Mouse (Mus musculus) stomach, embryonic 14.5 days (tissue): Measurements from ENCODE around the gene Mapk6. TPM values are rescaled to one million over a fixed set of nuclear protein-coding genes. Genes with fewer than 3 reads are reported as not detected.

Experiments
- ATAC-seq: fragments of 200-750 bp; cut with Nextera tagmentation; 2 replicates; pipeline ENCODE4 v1.8.0; 2017; ENCODE audit warnings: low read depth, moderate TSS enrichment; ENCODE audit not compliant: insufficient number of reproducible peaks, insufficient read depth, low FRiP score
- H3K27ac ChIP-seq: fragments of 300-500 bp; sonication (generic); 2 replicates; pipeline ENCODE4 v1.5.1; 2014; ENCODE audit warnings: mild to moderate bottlenecking, low read length, moderate library complexity, mixed read lengths
- H3K27me3 ChIP-seq: fragments of 300-500 bp; sonication (generic); 2 replicates; pipeline ENCODE4 v1.6.1; 2014; ENCODE audit warnings: low read length, control low read depth, mixed read lengths; ENCODE audit not compliant: control insufficient read depth, insufficient read depth
- H3K36me3 ChIP-seq: fragments of 300-500 bp; sonication (generic); 2 replicates; pipeline ENCODE4 v1.6.1; 2014; ENCODE audit warnings: mild to moderate bottlenecking, control low read depth, low read length, moderate library complexity, mixed read lengths; ENCODE audit not compliant: control insufficient read depth, insufficient read depth
- H3K4me1 ChIP-seq: fragments of 300-500 bp; sonication (generic); 2 replicates; pipeline ENCODE4 v1.6.1; 2014; ENCODE audit warnings: low read length, control low read depth, mixed read lengths; ENCODE audit not compliant: control insufficient read depth, insufficient read depth
- H3K4me2 ChIP-seq: fragments of 300-500 bp; sonication (generic); replicated peaks from 2 replicates; pipeline ENCODE4 v1.6.1; 2014; ENCODE audit warnings: low read depth, low read length, control low read depth
- H3K4me3 ChIP-seq: fragments of 300-500 bp; sonication (generic); 2 replicates; pipeline ENCODE4 v1.5.1; 2014; ENCODE audit warnings: low read depth, low read length, control low read depth
- H3K9ac ChIP-seq: fragments of 300-500 bp; sonication (generic); replicated peaks from 2 replicates; pipeline ENCODE4 v1.6.1; 2014; ENCODE audit warnings: low read depth, mild to moderate bottlenecking, control low read depth, low read length, moderate library complexity, mixed read lengths
- H3K9me3 ChIP-seq: fragments of 300-500 bp; sonication (generic); 2 replicates; pipeline ENCODE4 v1.6.1; 2016; ENCODE audit warnings: low read depth, low read length, control low read depth; ENCODE audit not compliant: control insufficient read depth
- WGBS: fragments of 180-500 bp; shearing (Covaris S2); extraction: QIAGEN DNeasy Blood & Tissue Kit; methylation state at CpG from one replicate; pipeline ENCODE4 v1.1.7; 2014; 5-methylcytosine and 5-hydroxymethylcytosine counted together
- polyA plus RNA-seq: library from polyadenylated mRNA; unstranded; fragments of >200 nt; fragmentation: Nextera tagmentation; extraction: Ambion mirVana; gene quantifications from 2 replicates; pipeline ENCODE4 v1.2.1, GENCODE M21; 2014

Mapk6 gene
- polyA plus RNA-seq, 1 experiment from 2014 or later, result 70.2 TPM

DNA sequence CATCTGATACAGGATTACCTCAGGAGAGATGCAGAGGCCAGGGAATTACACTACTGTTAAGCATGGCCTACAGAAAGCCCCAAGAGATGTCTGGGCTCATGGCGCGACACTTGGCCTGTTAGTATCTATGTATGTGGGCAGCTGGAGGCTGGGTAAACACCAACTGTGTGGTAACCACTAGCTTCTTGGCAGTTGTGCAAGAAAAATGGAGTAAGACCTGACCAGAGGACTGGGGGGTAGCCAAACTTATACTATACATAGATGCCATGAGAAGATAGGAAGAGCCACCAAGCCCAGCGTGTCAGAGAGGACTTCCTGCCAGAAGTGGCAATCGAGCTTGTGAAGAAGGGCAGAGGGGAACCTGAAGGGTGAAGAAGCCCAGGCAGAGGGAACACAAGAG is 47.6 kb downstream of the Mapk6 start:
- Histone ChIP-seq H3K27ac (no peak overlapping the region), H3K4me1 (no peaks in the 10 kb centered on the region), H3K9me3 (no peaks in the 10 kb centered on the region), H3K4me2 (no peak overlapping the region), H3K36me3 (no peaks in the 10 kb centered on the region), H3K27me3 (no peaks in the 10 kb centered on the region), H3K9ac (no peak overlapping the region), H3K4me3 (no peak overlapping the region)
- 91% methylated on average over 4 of the region's 4 CpGs for WGBS
- ATAC-seq, result no peak

DNA sequence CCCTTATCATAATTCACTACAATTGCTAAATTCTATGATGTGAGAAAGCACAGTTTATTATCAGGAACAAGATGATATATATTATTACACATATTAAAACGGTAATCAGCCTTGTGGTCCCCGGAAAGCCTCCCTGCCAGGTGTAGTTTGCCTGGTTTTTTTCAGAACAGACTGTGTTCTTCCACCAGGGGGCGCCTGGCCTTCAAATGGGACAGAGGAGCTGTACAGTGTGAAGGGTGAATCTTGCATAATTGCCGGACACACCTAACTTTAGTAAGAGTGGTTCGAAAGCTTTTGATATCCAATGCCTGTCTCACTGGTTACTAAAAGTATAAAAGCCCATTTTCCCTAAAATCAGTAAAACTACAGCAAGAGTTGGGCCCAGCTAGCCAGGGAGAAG is 48.1 kb downstream of the Mapk6 start:
- H3K27ac ChIP-seq, result no peak overlapping the region
- no peak overlapping the region for H3K4me2 ChIP-seq
- no peak overlapping the region for H3K4me3 ChIP-seq
- no peaks in the 10 kb centered on the region for H3K36me3 ChIP-seq
- no peaks in the 10 kb centered on the region for H3K9me3 ChIP-seq
- H3K27me3 ChIP-seq, result no peaks in the 10 kb centered on the region
- WGBS, result 33% methylated on average over 5 of the region's 5 CpGs
- no peak overlapping the region for H3K9ac ChIP-seq
- ATAC-seq, result no peak
- H3K4me1 ChIP-seq, result no peaks in the 10 kb centered on the region

DNA sequence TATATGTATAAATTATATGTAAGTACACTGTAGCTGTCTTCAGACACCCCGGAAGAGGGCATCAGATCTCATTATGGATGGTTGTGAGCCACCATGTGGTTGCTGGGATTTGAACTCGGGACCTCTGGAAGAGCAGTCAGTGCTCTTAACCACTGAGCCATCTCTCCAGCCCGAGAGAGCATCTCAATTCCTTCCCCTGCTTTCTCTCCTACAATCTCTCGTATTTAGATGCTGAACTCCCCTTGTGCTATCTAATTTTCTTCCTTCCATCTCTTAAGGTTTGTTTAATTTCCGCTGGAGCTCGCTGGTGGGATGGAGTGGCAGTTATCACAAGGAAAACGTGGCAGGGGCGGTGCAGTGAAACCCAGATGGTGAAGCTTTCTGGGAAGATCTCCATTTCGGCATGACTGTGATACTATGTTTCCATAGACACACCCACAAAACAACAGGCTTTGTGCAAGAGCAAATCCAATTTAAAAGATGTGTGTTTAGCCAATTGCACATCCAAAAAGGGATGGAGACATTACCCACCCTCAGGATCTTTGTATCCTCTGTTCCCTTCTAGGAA is 52.6 kb downstream of the Mapk6 start:
- no peak for ATAC-seq
- H3K27ac ChIP-seq, result no peak overlapping the region

DNA sequence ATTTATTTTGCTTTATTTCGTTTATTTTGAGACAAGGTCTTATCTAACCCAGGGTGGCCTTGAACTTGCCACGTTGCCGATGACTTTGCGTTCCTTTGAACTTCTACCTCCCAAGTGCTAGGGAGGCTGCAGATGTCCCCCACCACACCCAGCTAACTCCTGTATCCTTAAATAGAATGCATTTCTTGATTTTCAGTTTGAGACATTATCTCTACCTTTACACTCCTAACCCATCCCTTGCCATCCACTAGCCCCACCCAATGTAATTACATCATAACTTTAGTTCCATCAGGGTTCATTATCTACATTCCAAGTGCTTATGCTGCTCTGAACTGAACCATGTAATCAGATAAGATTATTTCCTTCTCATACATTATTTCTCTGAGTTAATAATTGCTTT is 54.0 kb downstream of the Mapk6 start:
- Histone ChIP-seq H3K9ac (no peak overlapping the region), H3K27ac (no peak overlapping the region), H3K9me3 (no peaks in the 10 kb centered on the region), H3K27me3 (no peaks in the 10 kb centered on the region), H3K36me3 (no peaks in the 10 kb centered on the region), H3K4me2 (no peak overlapping the region), H3K4me1 (no peaks in the 10 kb centered on the region), H3K4me3 (no peak overlapping the region)
- WGBS, result 82% methylated on average over 4 of the region's 4 CpGs
- ATAC-seq, result no peak

More for the DNA sequence above, 52.6 kb downstream of the Mapk6 start:
- Histone ChIP-seq H3K27me3 (no peaks in the 10 kb centered on the region), H3K9me3 (no peaks in the 10 kb centered on the region), H3K4me1 (no peaks in the 10 kb centered on the region), H3K9ac (no peak overlapping the region), H3K4me3 (no peak overlapping the region), H3K36me3 (no peaks in the 10 kb centered on the region), H3K4me2 (no peak overlapping the region)
- 75% methylated on average over 9 of the region's 9 CpGs for WGBS

DNA sequence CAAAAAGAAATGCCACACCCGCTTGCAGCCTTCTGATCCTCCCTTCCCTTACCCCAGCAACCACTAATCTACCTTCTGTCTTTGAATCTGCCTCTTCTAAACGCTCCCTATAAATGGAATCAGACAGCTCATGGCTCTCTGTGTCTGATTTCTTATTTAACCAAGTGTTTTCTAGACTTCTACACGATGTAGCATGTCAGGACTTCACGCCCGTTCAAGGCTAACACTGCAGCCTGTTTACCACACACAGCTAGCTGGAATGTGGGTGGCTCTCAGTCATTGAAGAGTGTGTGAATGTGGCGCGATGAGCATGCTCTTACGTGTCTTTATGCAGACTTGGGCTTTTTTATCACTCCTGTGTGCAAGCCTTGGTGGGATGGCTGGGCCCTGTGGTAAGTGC is 56.7 kb downstream of the Mapk6 start:
- H3K4me3 ChIP-seq, result no peak overlapping the region
- H3K4me1 ChIP-seq, result no peaks in the 10 kb centered on the region
- WGBS, result 52% methylated on average over 8 of the region's 8 CpGs
- no peaks in the 10 kb centered on the region for H3K9me3 ChIP-seq
- ATAC-seq, result no peak
- H3K9ac ChIP-seq, result no peak overlapping the region
- H3K4me2 ChIP-seq, result no peak overlapping the region
- H3K36me3 ChIP-seq, result no peaks in the 10 kb centered on the region
- no peaks in the 10 kb centered on the region for H3K27me3 ChIP-seq
- peak overlapping the region; percentile 55; the same call in 1 of the 2 replicates for H3K27ac ChIP-seq

DNA sequence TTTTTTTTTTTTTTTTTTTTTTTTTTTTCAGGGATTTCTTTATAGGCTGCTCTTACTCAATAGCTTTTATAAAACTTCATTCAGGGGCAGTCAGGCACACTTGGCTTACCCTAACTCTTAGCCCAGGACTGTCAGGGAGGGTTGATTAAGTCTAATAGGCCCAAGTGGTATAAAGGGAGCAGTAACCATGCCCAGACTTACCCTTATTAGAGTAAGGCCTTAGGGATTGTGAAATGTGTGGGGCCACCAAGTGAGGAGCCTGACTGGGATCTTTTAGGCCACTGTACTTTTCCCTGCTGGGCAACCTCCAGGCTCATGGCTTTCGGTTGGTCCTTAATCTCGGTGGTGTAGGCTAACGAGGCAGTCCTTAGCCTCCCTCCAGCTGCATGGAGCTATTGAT is 61.2 kb downstream of the Mapk6 start:
- Histone ChIP-seq H3K27me3 (no peaks in the 10 kb centered on the region), H3K27ac (no peak overlapping the region), H3K9ac (no peak overlapping the region), H3K9me3 (no peaks in the 10 kb centered on the region), H3K4me3 (no peak overlapping the region), H3K36me3 (no peaks in the 10 kb centered on the region; the same call in 1 of the 2 replicates), H3K4me2 (no peak overlapping the region), H3K4me1 (no peaks in the 10 kb centered on the region)
- WGBS, result 84% methylated on average over 3 of the region's 3 CpGs
- ATAC-seq, result no peak

DNA sequence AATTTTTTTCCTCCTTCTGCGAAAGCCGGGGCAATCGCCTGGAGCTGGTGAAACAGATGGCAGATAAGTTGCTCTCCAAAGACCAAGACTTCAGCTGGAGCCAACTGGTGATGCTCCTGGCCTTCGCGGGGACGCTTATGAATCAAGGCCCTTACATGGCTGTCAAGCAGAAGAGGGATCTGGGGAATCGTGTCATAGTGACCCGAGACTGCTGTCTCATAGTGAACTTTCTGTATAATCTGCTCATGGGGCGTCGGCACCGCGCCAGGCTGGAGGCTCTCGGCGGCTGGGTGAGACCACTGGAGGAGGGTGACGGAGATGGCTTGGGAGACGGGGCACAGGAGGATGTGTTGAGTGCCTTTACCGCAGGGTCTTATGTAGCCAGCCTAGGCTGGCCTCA is 61.7 kb downstream of the Mapk6 start:
- H3K9me3 ChIP-seq, result no peaks in the 10 kb centered on the region
- H3K9ac ChIP-seq, result no peak overlapping the region
- H3K4me2 ChIP-seq, result no peak overlapping the region
- WGBS, result 91% methylated on average over 17 of the region's 17 CpGs
- ATAC-seq, result no peak
- peaks cover under 1% of the 10 kb centered on the region; the same call in 1 of the 2 replicates for H3K36me3 ChIP-seq
- H3K27me3 ChIP-seq, result no peaks in the 10 kb centered on the region
- H3K4me3 ChIP-seq, result no peak overlapping the region
- no peak overlapping the region for H3K27ac ChIP-seq
- H3K4me1 ChIP-seq, result no peaks in the 10 kb centered on the region

DNA sequence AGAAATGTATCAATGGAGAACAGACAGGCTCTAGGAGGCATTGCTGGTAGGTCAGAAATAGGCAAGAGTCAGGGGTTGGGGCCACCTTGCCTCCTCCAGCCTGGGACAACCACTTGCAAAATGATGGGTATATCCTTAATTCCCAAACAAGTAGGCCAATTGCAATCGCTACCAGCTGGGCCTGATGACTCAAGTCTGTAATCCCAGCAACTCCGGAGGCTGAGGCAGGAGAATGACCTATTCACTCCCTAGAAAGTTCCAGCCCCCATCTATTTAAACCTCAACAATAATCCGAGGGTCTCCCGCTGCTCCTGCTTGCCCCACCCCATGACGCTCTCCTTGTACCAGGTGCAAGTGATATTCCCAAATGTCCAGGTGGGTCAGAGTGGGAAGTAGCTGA is 62.3 kb downstream of the Mapk6 start, which contains the start of gene Bcl2l10:
Gene Bcl2l10, plus strand, starts transcription at position 301 of the 400 bp plus-strand sequence.
- 93% methylated on average over 5 of the region's 5 CpGs for WGBS
- no peak for ATAC-seq
- Histone ChIP-seq H3K27ac (no peak within 1 kb of the TSS), H3K4me2 (no peak within 1 kb of the TSS), H3K27me3 (no peaks in the 10 kb centered on the region), H3K36me3 (peaks cover 3% of the 10 kb centered on the region; the same call in 1 of the 2 replicates), H3K4me3 (no peak within 1 kb of the TSS), H3K4me1 (no peaks in the 10 kb centered on the region), H3K9me3 (no peaks in the 10 kb centered on the region), H3K9ac (no peak within 1 kb of the TSS)

DNA sequence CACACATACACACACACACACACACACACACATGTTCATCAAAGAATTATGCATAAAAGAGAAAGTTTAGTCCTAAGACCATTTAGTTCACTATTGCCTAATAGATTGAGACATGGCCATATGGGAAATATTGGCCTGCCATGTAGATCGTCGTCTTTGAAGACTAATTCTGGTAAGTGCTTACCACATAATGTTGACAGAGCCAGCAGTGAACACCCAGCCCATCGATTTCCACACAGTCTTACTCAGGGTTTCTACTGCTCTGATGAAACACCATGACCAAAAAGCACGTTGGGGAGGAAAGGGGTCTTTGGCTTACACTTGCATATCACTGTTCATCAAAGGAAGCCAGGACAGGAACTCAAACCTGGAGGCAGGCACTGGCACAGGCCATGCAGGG is 67.4 kb downstream of the Mapk6 start:
- WGBS, result 85% methylated on average over 4 of the region's 4 CpGs
- no peaks in the 10 kb centered on the region for H3K27me3 ChIP-seq
- peaks cover 11% of the 10 kb centered on the region; the same call in 1 of the 2 replicates for H3K36me3 ChIP-seq
- H3K9me3 ChIP-seq, result no peaks in the 10 kb centered on the region
- H3K27ac ChIP-seq, result no peak overlapping the region
- no peak overlapping the region for H3K4me2 ChIP-seq
- ATAC-seq, result no peak
- H3K4me3 ChIP-seq, result no peak overlapping the region
- H3K4me1 ChIP-seq, result no peaks in the 10 kb centered on the region
- no peak overlapping the region for H3K9ac ChIP-seq
